Mouse (Mus musculus) heart, embryonic 13.5 days (tissue): ENCODE data around the gene Cmtm1. TPM values are rescaled to one million over a fixed set of nuclear protein-coding genes. Genes with fewer than 3 reads are reported as not detected.
A peak's percentile ranks its signal among the peaks of the same experiment; 100 is the strongest.
"Not testable (repeated sequence)": the region's sequence is repeated elsewhere in the genome, so short reads cannot be mapped to it uniquely, and the experiment has no call there.

ENCODE experiments used
- ATAC-seq: fragments of 200-750 bp; cut with Nextera tagmentation; 2 replicates; pipeline ENCODE4 v1.8.0; 2017; ENCODE audit warnings: moderate TSS enrichment; ENCODE audit not compliant: insufficient number of reproducible peaks, low FRiP score, low TSS enrichment; ENCODE audit errors: extremely low read depth
- H3K27ac ChIP-seq: fragments of 300-500 bp; sonication (generic); replicated peaks from 2 replicates; pipeline ENCODE4 v1.5.1; 2015; ENCODE audit warnings: moderate library complexity, mild to moderate bottlenecking, inconsistent platforms
- H3K27me3 ChIP-seq: fragments of 300-500 bp; sonication (generic); replicated peaks from 2 replicates; pipeline ENCODE4 v1.6.1; 2015; ENCODE audit warnings: mild to moderate bottlenecking, inconsistent platforms
- H3K36me3 ChIP-seq: fragments of 300-500 bp; sonication (generic); 2 replicates; pipeline ENCODE4 v1.6.1; 2015; ENCODE audit warnings: mild to moderate bottlenecking, inconsistent platforms
- H3K4me1 ChIP-seq: fragments of 300-500 bp; sonication (generic); 2 replicates; pipeline ENCODE4 v1.6.1; 2015; ENCODE audit warnings: inconsistent platforms
- H3K4me2 ChIP-seq: fragments of 300-500 bp; sonication (generic); 2 replicates; pipeline ENCODE4 v1.6.1; 2015; ENCODE audit warnings: inconsistent platforms, mild to moderate bottlenecking, moderate library complexity
- H3K4me3 ChIP-seq: fragments of 300-500 bp; sonication (generic); 2 replicates; pipeline ENCODE4 v1.5.1; 2015; ENCODE audit warnings: moderate library complexity, mild to moderate bottlenecking, inconsistent platforms
- H3K9ac ChIP-seq: fragments of 300-500 bp; sonication (generic); 2 replicates; pipeline ENCODE4 v1.6.1; 2015; ENCODE audit warnings: inconsistent platforms, mild to moderate bottlenecking, moderate library complexity
- H3K9me3 ChIP-seq: fragments of 300-500 bp; sonication (generic); 2 replicates; pipeline ENCODE4 v1.6.1; 2016; ENCODE audit warnings: inconsistent platforms
- WGBS: fragments of 180-500 bp; shearing (Covaris S2); methylation state at CpG from one replicate; pipeline ENCODE4 v1.1.7; 2015; ENCODE audit warnings: mixed read lengths; 5-methylcytosine and 5-hydroxymethylcytosine counted together
- polyA plus RNA-seq: library from polyadenylated mRNA; unstranded; fragments of >200 nt; fragmentation: Nextera tagmentation; extraction: Ambion mirVana; gene quantifications from 2 replicates; pipeline ENCODE4 v1.2.1, GENCODE M21; 2015

The Cmtm1 gene
- polyA plus RNA-seq, 1 experiment from 2014 or later: not detected

- Histone ChIP-seq H3K9ac (peak overlapping the region; percentile 96), H3K4me3 (peak overlapping the region; percentile 78), H3K27me3 (no peaks in the 10 kb centered on the region), H3K9me3 (no peaks in the 10 kb centered on the region), H3K4me1 (peaks cover 46% of the 10 kb centered on the region), H3K4me2 (peak overlapping the region; percentile 83), H3K36me3 (peaks cover 24% of the 10 kb centered on the region), H3K27ac (peak overlapping the region; percentile 94)
- under 1% methylated on average over 24 of the region's 24 CpGs for WGBS
- ATAC-seq: peak; percentile 57; the same call in 1 of the 2 replicates
Measured at GRCm38 (mm10) chr8:104341106-104341561, 31.2 kb upstream of the Cmtm1 start.

- peak overlapping the region; percentile 83 for H3K4me2 ChIP-seq
- peaks cover 18% of the 10 kb centered on the region for H3K36me3 ChIP-seq
- H3K4me1 ChIP-seq: peaks cover 46% of the 10 kb centered on the region
- peak; percentile 39 for ATAC-seq
- no peaks in the 10 kb centered on the region for H3K27me3 ChIP-seq
- H3K27ac ChIP-seq: peak overlapping the region; percentile 94
- whole genome bisulfite sequencing: under 1% methylated on average over 45 of the region's 54 CpGs
- H3K9me3 ChIP-seq: no peaks in the 10 kb centered on the region
- peak overlapping the region; percentile 96 for H3K9ac ChIP-seq
- H3K4me3 ChIP-seq: peak overlapping the region; percentile 78
Measured at GRCm38 (mm10) chr8:104340233-104341105, 30.5 kb upstream of the Cmtm1 start.

- Histone ChIP-seq H3K9ac (peak overlapping the region; percentile 96), H3K4me3 (peak overlapping the region; percentile 78), H3K27ac (peak overlapping the region; percentile 94), H3K9me3 (no peaks in the 10 kb centered on the region), H3K4me1 (peaks cover 46% of the 10 kb centered on the region), H3K27me3 (no peaks in the 10 kb centered on the region), H3K36me3 (peaks cover 12% of the 10 kb centered on the region), H3K4me2 (peak overlapping the region; percentile 83)
- ATAC-seq: no peak
- 3% methylated on average over 6 of the region's 6 CpGs for WGBS
Measured at GRCm38 (mm10) chr8:104339983-104340232, 30.0 kb upstream of the Cmtm1 start.

GRCm38 (mm10) chr8:104339229-104339982 is 29.5 kb upstream of the Cmtm1 start, which contains the start of gene Cmtm3:
Cmtm3 (plus strand) TSS chr8:104339410.
- Histone ChIP-seq H3K4me3 (peak within 1 kb of the TSS; percentile 78), H3K27me3 (no peaks in the 10 kb centered on the region), H3K4me2 (peak within 1 kb of the TSS; percentile 83), H3K9ac (peak within 1 kb of the TSS; percentile 96), H3K4me1 (peaks cover 45% of the 10 kb centered on the region), H3K36me3 (peaks cover 8% of the 10 kb centered on the region), H3K27ac (peak within 1 kb of the TSS; percentile 94), H3K9me3 (no peaks in the 10 kb centered on the region)
- ATAC-seq: no peak
- WGBS: 20% methylated on average over 18 of the region's 18 CpGs

- 54% methylated on average over 3 of the region's 3 CpGs for WGBS
- no peaks in the 10 kb centered on the region for H3K36me3 ChIP-seq
- no peaks in the 10 kb centered on the region for H3K27me3 ChIP-seq
- peaks cover 30% of the 10 kb centered on the region for H3K4me1 ChIP-seq
- no peak for ATAC-seq
- no peaks in the 10 kb centered on the region for H3K9me3 ChIP-seq
- H3K9ac ChIP-seq: no peak overlapping the region
- H3K4me2 ChIP-seq: no peak overlapping the region
- H3K27ac ChIP-seq: no peak overlapping the region
- no peak overlapping the region for H3K4me3 ChIP-seq
Measured at GRCm38 (mm10) chr8:104337890-104338289, 27.9 kb upstream of the Cmtm1 start.

GRCm38 (mm10) chr8:104336806-104337205 is 26.9 kb upstream of the Cmtm1 start:
- Histone ChIP-seq H3K36me3 (no peaks in the 10 kb centered on the region), H3K4me2 (no peak overlapping the region), H3K9ac (no peak overlapping the region), H3K27me3 (no peaks in the 10 kb centered on the region), H3K4me3 (no peak overlapping the region), H3K4me1 (peaks cover 19% of the 10 kb centered on the region), H3K9me3 (no peaks in the 10 kb centered on the region), H3K27ac (no peak overlapping the region)
- ATAC-seq: no peak
- 74% methylated on average over 1 of the region's 1 CpGs for WGBS

- no peak overlapping the region for H3K9ac ChIP-seq
- H3K27ac ChIP-seq: no peak overlapping the region
- no peak overlapping the region for H3K4me3 ChIP-seq
- no peak overlapping the region for H3K4me2 ChIP-seq
- H3K4me1 ChIP-seq: peaks cover 3% of the 10 kb centered on the region; the same call in 1 of the 2 replicates
- WGBS: 74% methylated on average over 1 of the region's 1 CpGs
- H3K9me3 ChIP-seq: no peaks in the 10 kb centered on the region
- H3K36me3 ChIP-seq: no peaks in the 10 kb centered on the region
- H3K27me3 ChIP-seq: no peaks in the 10 kb centered on the region
- ATAC-seq: no peak
Measured at GRCm38 (mm10) chr8:104334196-104334595, 24.3 kb upstream of the Cmtm1 start.

- H3K27ac ChIP-seq: no peak overlapping the region
- no peaks in the 10 kb centered on the region for H3K4me1 ChIP-seq
- H3K4me3 ChIP-seq: no peak overlapping the region
- H3K9ac ChIP-seq: no peak overlapping the region
- H3K27me3 ChIP-seq: no peaks in the 10 kb centered on the region
- no peaks in the 10 kb centered on the region for H3K36me3 ChIP-seq
- H3K9me3 ChIP-seq: no peaks in the 10 kb centered on the region
- WGBS: 57% methylated on average over 5 of the region's 5 CpGs
- no peak overlapping the region for H3K4me2 ChIP-seq
- ATAC-seq: no peak
Measured at GRCm38 (mm10) chr8:104333786-104334185, 23.8 kb upstream of the Cmtm1 start.

GRCm38 (mm10) chr8:104332665-104333631 is 23.0 kb upstream of the Cmtm1 start:
- no peaks in the 10 kb centered on the region for H3K36me3 ChIP-seq
- H3K4me3 ChIP-seq: no peak overlapping the region
- no peak for ATAC-seq
- H3K4me1 ChIP-seq: no peaks in the 10 kb centered on the region
- no peak overlapping the region for H3K9ac ChIP-seq
- H3K27ac ChIP-seq: no peak overlapping the region
- H3K27me3 ChIP-seq: no peaks in the 10 kb centered on the region
- H3K4me2 ChIP-seq: no peak overlapping the region
- H3K9me3 ChIP-seq: no peaks in the 10 kb centered on the region
- 45% methylated on average over 5 of the region's 5 CpGs for WGBS

- H3K4me3 ChIP-seq, H3K9me3 ChIP-seq: not testable (repeated sequence)
- WGBS: 77% methylated on average over 12 of the region's 12 CpGs
Measured at GRCm38 (mm10) chr8:104321930-104322329, 12.0 kb upstream of the Cmtm1 start, which contains the start of gene Cmtm2b. Cmtm2b (plus strand) TSS chr8:104322230.

GRCm38 (mm10) chr8:104321267-104321666 is 11.3 kb upstream of the Cmtm1 start, which contains the start of gene Gm11020:
Gm11020 (plus strand) TSS chr8:104321567.
- not testable (repeated sequence) for H3K4me3 ChIP-seq, H3K27ac ChIP-seq, H3K36me3 ChIP-seq, H3K4me1 ChIP-seq, H3K4me2 ChIP-seq, H3K9me3 ChIP-seq, ATAC-seq, H3K27me3 ChIP-seq, H3K9ac ChIP-seq
- 73% methylated on average over 10 of the region's 11 CpGs for WGBS

More at GRCm38 (mm10) chr8:104321930-104322329, 12.0 kb upstream of the Cmtm1 start, which contains the start of gene Cmtm2b:
- H3K27ac ChIP-seq, H3K9ac ChIP-seq, H3K27me3 ChIP-seq, H3K36me3 ChIP-seq, H3K4me1 ChIP-seq, H3K4me2 ChIP-seq, ATAC-seq: not testable (repeated sequence)
